In genomic region chr13:54934873-54935272, GRCm38 (mm10) we compare ENCODE assay signal across 20 mouse cellular contexts. TPM values are rescaled to one million over a fixed set of nuclear protein-coding genes. Genes with fewer than 3 reads are reported as not detected.
DNase-seq lines count a peak whose midpoint lies in the region; ATAC-seq and TF ChIP-seq lines count a peak whose summit lies in the region.
"Had no signal": no experiment of that assay in that cellular context is flagged by ENCODE, and none has a peak within 500 bp of the region (broad histone marks: within the 10 kb centered on the region; RNA-seq: fewer than 3 reads in every experiment).

No protein-coding gene starts in this region.

- no peak for DNase-seq in forebrain, embryonic 11.5 days (ENCODE audit: low spot score)
- no peak for DNase-seq in forebrain, postnatal 0 days
- DNase-seq in forebrain, embryonic 10.5 days (ENCODE audit: extremely low spot score, low spot score) = no peak
- no peak for DNase-seq in testis, postnatal 14 days (ENCODE audit: low spot score)
- DNase-seq in cerebellum, adult 2 months = no peak
- DNase-seq: adrenal gland, adult 2 months; adrenal gland, postnatal 10 days; adrenal gland, postnatal 25 days; cerebellum, adult 11-12 months; cerebellum, adult 8-10 months; cerebellum, adult 9-11 months; cerebellum, postnatal 14 days; cerebellum, postnatal 36 days; embryo, embryonic 11 days had no signal

- H3K4me3 ChIP-seq in forebrain, embryonic 15.5 days = no peak overlapping the region
- H3K4me3 ChIP-seq in forebrain, embryonic 11.5 days (ENCODE audit: low read depth, low read length) = no peak overlapping the region
- no peak overlapping the region for H3K4me3 ChIP-seq in forebrain, postnatal 0 days (ENCODE audit: low read depth, low read length)
- H3K4me3 ChIP-seq in forebrain, embryonic 10.5 days = no peak overlapping the region
- peak overlapping the region; percentile 30 for H3K4me3 ChIP-seq in testis, adult 2 months (ENCODE audit: control insufficient read depth, low read depth, low read length)
- H3K4me3 ChIP-seq in cerebellum, adult 2 months (replicated peaks; ENCODE audit: insufficient read depth, low read depth, low read length) = no peak overlapping the region
- H3K4me3 ChIP-seq: embryonic facial prominence, embryonic 13.5 days; embryonic facial prominence, embryonic 15.5 days; erythroblast, embryonic 14.5 days had no signal

- no peak; the same call in 1 of the 2 replicates for ATAC-seq in forebrain, embryonic 15.5 days (replicated peaks)
- ATAC-seq in forebrain, embryonic 11.5 days (replicated peaks; ENCODE audit: low FRiP score) = no peak
- no peak for ATAC-seq in forebrain, postnatal 0 days

- H3K9me3 ChIP-seq in forebrain, embryonic 15.5 days = no peaks in the 10 kb centered on the region
- H3K9me3 ChIP-seq in forebrain, embryonic 11.5 days (ENCODE audit: control insufficient read depth, low read length) = no peaks in the 10 kb centered on the region
- H3K9me3 ChIP-seq in forebrain, postnatal 0 days (ENCODE audit: low read length) = no peaks in the 10 kb centered on the region
- no peaks in the 10 kb centered on the region for H3K9me3 ChIP-seq in forebrain, embryonic 10.5 days
- H3K9me3 ChIP-seq: embryonic facial prominence, embryonic 13.5 days; embryonic facial prominence, embryonic 15.5 days had no signal

- 53% methylated on average over 8 of the region's 8 CpGs for WGBS in forebrain, embryonic 15.5 days
- 88% methylated on average over 8 of the region's 8 CpGs for WGBS in forebrain, embryonic 11.5 days
- 50% methylated on average over 8 of the region's 8 CpGs for WGBS in forebrain, postnatal 0 days
- 85% methylated on average over 8 of the region's 8 CpGs for WGBS in forebrain, embryonic 10.5 days
- 83% methylated on average over 8 of the region's 8 CpGs for WGBS in cerebellum, adult 2 months

- H3K36me3 ChIP-seq in forebrain, embryonic 15.5 days = no peaks in the 10 kb centered on the region
- no peaks in the 10 kb centered on the region for H3K36me3 ChIP-seq in forebrain, embryonic 11.5 days (ENCODE audit: control insufficient read depth, insufficient read depth, low read length)
- H3K36me3 ChIP-seq in forebrain, postnatal 0 days (ENCODE audit: insufficient read depth) = no peaks in the 10 kb centered on the region
- H3K36me3 ChIP-seq in forebrain, embryonic 10.5 days (replicated peaks) = no peaks in the 10 kb centered on the region
- H3K36me3 ChIP-seq in testis, adult 2 months (ENCODE audit: control insufficient read depth, insufficient read depth, low read length) = no peaks in the 10 kb centered on the region
- H3K36me3 ChIP-seq: embryonic facial prominence, embryonic 13.5 days; embryonic facial prominence, embryonic 15.5 days had no signal

- TF ChIP-seq CTCF in forebrain, postnatal 0 days (IDR thresholded peaks at IDR 0.05; ENCODE audit: low read depth) = no peak
- no peak for TF ChIP-seq CTCF in testis, adult 2 months (IDR thresholded peaks at IDR 0.05; ENCODE audit: control insufficient read depth, insufficient read depth, insufficient replicate concordance, low read depth, low read length)
- TF ChIP-seq CTCF in cerebellum, adult 2 months (IDR thresholded peaks at IDR 0.05; ENCODE audit: borderline replicate concordance, insufficient read depth, low read depth, low read length) = no peak

- peaks cover 55% of the 10 kb centered on the region for H3K4me1 ChIP-seq in forebrain, embryonic 15.5 days
- no peaks in the 10 kb centered on the region for H3K4me1 ChIP-seq in forebrain, embryonic 11.5 days (replicated peaks; ENCODE audit: control insufficient read depth, insufficient read depth, low read length)
- peaks cover 40% of the 10 kb centered on the region for H3K4me1 ChIP-seq in forebrain, postnatal 0 days (ENCODE audit: insufficient read depth)
- peaks cover 6% of the 10 kb centered on the region for H3K4me1 ChIP-seq in forebrain, embryonic 10.5 days
- H3K4me1 ChIP-seq in testis, adult 2 months (ENCODE audit: control insufficient read depth, insufficient read depth, low read length) = peaks cover 7% of the 10 kb centered on the region
- peaks cover 30% of the 10 kb centered on the region for H3K4me1 ChIP-seq in cerebellum, adult 2 months (ENCODE audit: control insufficient read depth, insufficient read depth, low read length)
- H3K4me1 ChIP-seq: embryonic facial prominence, embryonic 13.5 days; embryonic facial prominence, embryonic 15.5 days had no signal

- H3K9ac ChIP-seq in forebrain, embryonic 15.5 days (replicated peaks) = no peak overlapping the region
- H3K9ac ChIP-seq in forebrain, embryonic 11.5 days (ENCODE audit: low read length) = no peak overlapping the region
- H3K9ac ChIP-seq in forebrain, postnatal 0 days = no peak overlapping the region
- H3K9ac ChIP-seq: embryonic facial prominence, embryonic 13.5 days; embryonic facial prominence, embryonic 15.5 days had no signal

- H3K27ac ChIP-seq in forebrain, embryonic 15.5 days (replicated peaks) = peak overlapping the region; percentile 81
- no peak overlapping the region for H3K27ac ChIP-seq in forebrain, embryonic 11.5 days (ENCODE audit: low read depth, low read length)
- peak overlapping the region; percentile 29; the same call in 1 of the 2 replicates for H3K27ac ChIP-seq in forebrain, postnatal 0 days (ENCODE audit: low read depth, low read length)
- no peak overlapping the region for H3K27ac ChIP-seq in forebrain, embryonic 10.5 days
- H3K27ac ChIP-seq in testis, adult 2 months (ENCODE audit: control insufficient read depth, insufficient read depth, low read depth, low read length) = no peak overlapping the region
- no peak overlapping the region for H3K27ac ChIP-seq in cerebellum, adult 2 months (ENCODE audit: insufficient read depth, low read length)
- H3K27ac ChIP-seq: embryonic facial prominence, embryonic 13.5 days; embryonic facial prominence, embryonic 15.5 days had no signal

- H3K27me3 ChIP-seq in forebrain, embryonic 15.5 days = no peaks in the 10 kb centered on the region
- no peaks in the 10 kb centered on the region; the same call in 1 of the 2 replicates for H3K27me3 ChIP-seq in forebrain, embryonic 11.5 days (ENCODE audit: control insufficient read depth, insufficient read depth, low read length)
- H3K27me3 ChIP-seq in forebrain, postnatal 0 days (ENCODE audit: insufficient read depth, low read length) = no peaks in the 10 kb centered on the region
- peaks cover 30% of the 10 kb centered on the region for H3K27me3 ChIP-seq in forebrain, embryonic 10.5 days (ENCODE audit: poor library complexity, severe bottlenecking)
- H3K27me3 ChIP-seq in testis, adult 2 months (ENCODE audit: control insufficient read depth, insufficient read depth, low read length) = no peaks in the 10 kb centered on the region
- H3K27me3 ChIP-seq in cerebellum, adult 2 months (ENCODE audit: control insufficient read depth, insufficient read depth, low read length) = no peaks in the 10 kb centered on the region

- H3K4me2 ChIP-seq in forebrain, embryonic 15.5 days (replicated peaks) = no peak overlapping the region
- H3K4me2 ChIP-seq in forebrain, embryonic 11.5 days (ENCODE audit: low read depth, low read length, severe bottlenecking) = no peak overlapping the region
- no peak overlapping the region for H3K4me2 ChIP-seq in forebrain, postnatal 0 days (ENCODE audit: low read depth)
- H3K4me2 ChIP-seq: embryonic facial prominence, embryonic 13.5 days; embryonic facial prominence, embryonic 15.5 days had no signal

- no peak for TF ChIP-seq POLR2A in testis, adult 2 months (IDR thresholded peaks at IDR 0.05; ENCODE audit: control insufficient read depth, low read depth, low read length)
- no peak for TF ChIP-seq POLR2A in cerebellum, adult 2 months (IDR thresholded peaks at IDR 0.05; ENCODE audit: borderline replicate concordance, insufficient read depth, low read length)

RNA-seq across cellular contexts. Expression of gene Unc5a, which starts 14.3 kb away (rescaled TPM):
- polyA plus RNA-seq in forebrain, embryonic 15.5 days (2015; fragmentation: Nextera tagmentation; extraction: Ambion mirVana) = 16.6 and 16.9 TPM in 2 replicates
- 2.9 and 3.7 TPM in 2 replicates for polyA plus RNA-seq in forebrain, embryonic 11.5 days (2014; fragmentation: Nextera tagmentation; extraction: Ambion mirVana)
- total RNA-seq in forebrain, postnatal 0 days (2014; rRNA removed) = 27.5 and 46.1 TPM in 2 replicates
- polyA plus RNA-seq in forebrain, postnatal 0 days (2015; fragmentation: Nextera tagmentation; extraction: Ambion mirVana) = 19.8 and 22.5 TPM in 2 replicates
- 2.4 TPM in 2 replicates for polyA plus RNA-seq in forebrain, embryonic 10.5 days (2016; fragmentation: Nextera tagmentation; extraction: Ambion mirVana)
- polyA plus RNA-seq in testis, adult 2 months (2012; rRNA removed) = 1.0 TPM in 2 replicates
- polyA plus RNA-seq in cerebellum, adult 2 months (2012; rRNA removed) = 37.7 and 41.0 TPM in 2 replicates
- total RNA-seq: MEL had no signal
- polyA plus RNA-seq: erythroblast, embryonic 14.5 days had no signal

Comparison
In these comparisons a context has a peak if more than half of its experiments do, and no peak if none do; other contexts are left out.
1. H3K27ac ChIP-seq: peak in forebrain, embryonic 15.5 days (single experiment) and forebrain, postnatal 0 days (single experiment); none in forebrain, embryonic 11.5 days (single experiment), forebrain, embryonic 10.5 days (single experiment), testis, adult 2 months (single experiment) and cerebellum, adult 2 months (single experiment).